Mouse (Mus musculus): ENCODE measurements at regions not wholly inside any gene's neighbourhood (a gene's known extent, or its start where the extent isn't known, plus 50 kb on each side); places are given as distances from the start of the nearest gene placed in this dataset.
"Not testable (repeated sequence)": the region's sequence is repeated elsewhere in the genome, so short reads cannot be mapped to it uniquely, and the experiment has no call there.

- not testable (repeated sequence) for H3K27ac ChIP-seq (ENCODE audit: low read length); H3K4me1 ChIP-seq (ENCODE audit: control insufficient read depth, low read depth, low read length); H3K27me3 ChIP-seq (ENCODE audit: control insufficient read depth, insufficient read depth, low read depth, low read length); H3K4me2 ChIP-seq (ENCODE audit: low read depth, low read length); H3K36me3 ChIP-seq (ENCODE audit: control insufficient read depth, insufficient read depth); ATAC-seq (ENCODE audit: low read depth); H3K9ac ChIP-seq (ENCODE audit: low read depth, low read length); H3K9me3 ChIP-seq (replicated peaks; ENCODE audit: control insufficient read depth, low read length); H3K4me3 ChIP-seq (ENCODE audit: low read depth, low read length)
- WGBS (ENCODE audit: insufficient replicate concordance) = 64% methylated on average over 5 of the region's 5 CpGs
Measured at GRCm38 (mm10) chr8:103686233-103686632, 415.2 kb upstream of the Cdh5 start.

DNA sequence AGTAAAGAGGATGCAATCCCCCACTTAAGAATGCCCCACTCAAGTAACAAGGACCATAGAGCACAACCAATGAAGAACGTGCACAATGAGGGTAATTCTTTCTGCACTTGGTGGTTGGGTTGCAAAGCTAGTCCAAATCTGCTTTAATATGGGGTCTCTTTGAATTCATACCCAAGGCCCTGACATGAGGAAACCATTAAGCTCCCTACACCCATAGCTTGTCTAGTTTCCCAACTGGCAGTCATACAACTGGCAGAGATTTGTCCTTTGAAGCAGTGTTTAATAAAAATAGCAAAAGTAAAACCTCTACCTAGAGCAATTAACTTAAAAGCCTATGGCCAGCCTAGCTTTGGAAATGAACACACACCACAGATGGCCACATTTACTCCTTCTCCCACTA, 411.0 kb upstream of the Cdh5 start:
- no peaks in the 10 kb centered on the region for H3K4me1 ChIP-seq (ENCODE audit: control insufficient read depth, low read depth, low read length)
- ATAC-seq (ENCODE audit: low read depth) = no peak
- no peaks in the 10 kb centered on the region for H3K27me3 ChIP-seq (ENCODE audit: control insufficient read depth, insufficient read depth, low read depth, low read length)
- H3K9ac ChIP-seq (ENCODE audit: low read depth, low read length) = no peak overlapping the region
- H3K4me2 ChIP-seq (ENCODE audit: low read depth, low read length) = no peak overlapping the region
- H3K4me3 ChIP-seq (ENCODE audit: low read depth, low read length) = no peak overlapping the region
- H3K9me3 ChIP-seq (replicated peaks; ENCODE audit: control insufficient read depth, low read length) = no peaks in the 10 kb centered on the region
- H3K36me3 ChIP-seq (ENCODE audit: control insufficient read depth, insufficient read depth) = no peaks in the 10 kb centered on the region
- no peak overlapping the region for H3K27ac ChIP-seq (ENCODE audit: low read length)
- 42% methylated on average over 1 of the region's 1 CpGs for WGBS (ENCODE audit: insufficient replicate concordance)

GRCm38 (mm10) chr8:103693531-103693930, 407.9 kb upstream of the Cdh5 start:
- no peak for ATAC-seq (ENCODE audit: low read depth)
- 77% methylated on average over 8 of the region's 8 CpGs for WGBS (ENCODE audit: insufficient replicate concordance)
- H3K27ac ChIP-seq (ENCODE audit: low read length) = no peak overlapping the region
- H3K4me2 ChIP-seq (ENCODE audit: low read depth, low read length) = no peak overlapping the region
- H3K4me3 ChIP-seq (ENCODE audit: low read depth, low read length) = no peak overlapping the region
- no peaks in the 10 kb centered on the region for H3K9me3 ChIP-seq (replicated peaks; ENCODE audit: control insufficient read depth, low read length)
- no peaks in the 10 kb centered on the region for H3K27me3 ChIP-seq (ENCODE audit: control insufficient read depth, insufficient read depth, low read depth, low read length)
- no peak overlapping the region for H3K9ac ChIP-seq (ENCODE audit: low read depth, low read length)
- no peaks in the 10 kb centered on the region for H3K36me3 ChIP-seq (ENCODE audit: control insufficient read depth, insufficient read depth)
- no peaks in the 10 kb centered on the region for H3K4me1 ChIP-seq (ENCODE audit: control insufficient read depth, low read depth, low read length)

DNA sequence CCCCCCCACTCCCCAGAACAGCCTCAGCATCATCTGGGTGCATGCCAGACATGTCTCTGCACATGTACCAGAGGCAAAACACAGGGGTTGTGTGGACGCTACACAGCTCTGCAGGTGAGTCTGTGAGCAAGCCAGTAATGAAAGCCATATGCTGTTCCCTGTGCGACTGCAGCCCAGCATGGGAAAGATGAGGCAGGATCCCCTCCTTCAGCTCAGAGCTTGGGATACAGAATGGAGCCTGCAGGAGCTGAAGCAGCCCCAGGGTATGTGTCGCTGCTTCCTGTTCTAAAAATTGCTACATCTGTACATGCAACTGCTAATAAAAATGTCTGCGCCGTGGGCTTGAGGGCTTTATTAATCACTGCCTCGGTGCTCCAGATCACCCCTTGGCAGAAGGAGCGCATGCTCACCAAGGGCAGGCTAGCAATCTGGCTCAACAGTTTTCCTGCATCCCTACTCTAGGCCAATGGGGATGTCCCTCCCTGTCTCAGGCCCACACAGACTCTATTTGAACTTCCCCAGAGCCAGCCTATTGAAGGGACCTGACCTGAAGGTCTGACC, 407.0 kb upstream of the Cdh5 start:
- no peak overlapping the region for H3K9ac ChIP-seq (ENCODE audit: low read depth, low read length)
- H3K4me1 ChIP-seq (ENCODE audit: control insufficient read depth, low read depth, low read length) = no peaks in the 10 kb centered on the region
- no peaks in the 10 kb centered on the region for H3K9me3 ChIP-seq (replicated peaks; ENCODE audit: control insufficient read depth, low read length)
- WGBS (ENCODE audit: insufficient replicate concordance) = 69% methylated on average over 7 of the region's 7 CpGs
- no peak overlapping the region for H3K4me2 ChIP-seq (ENCODE audit: low read depth, low read length)
- H3K4me3 ChIP-seq (ENCODE audit: low read depth, low read length) = no peak overlapping the region
- H3K27me3 ChIP-seq (ENCODE audit: control insufficient read depth, insufficient read depth, low read depth, low read length) = no peaks in the 10 kb centered on the region
- no peaks in the 10 kb centered on the region for H3K36me3 ChIP-seq (ENCODE audit: control insufficient read depth, insufficient read depth)
- no peak for ATAC-seq (ENCODE audit: low read depth)
- no peak overlapping the region for H3K27ac ChIP-seq (ENCODE audit: low read length)

- Histone ChIP-seq H3K27me3 (ENCODE audit: control insufficient read depth, insufficient read depth, low read depth, low read length) (no peaks in the 10 kb centered on the region), H3K4me2 (ENCODE audit: low read depth, low read length) (no peak overlapping the region), H3K4me3 (ENCODE audit: low read depth, low read length) (no peak overlapping the region), H3K4me1 (ENCODE audit: control insufficient read depth, low read depth, low read length) (no peaks in the 10 kb centered on the region), H3K36me3 (ENCODE audit: control insufficient read depth, insufficient read depth) (no peaks in the 10 kb centered on the region), H3K9ac (ENCODE audit: low read depth, low read length) (no peak overlapping the region), H3K27ac (ENCODE audit: low read length) (no peak overlapping the region), H3K9me3 (replicated peaks; ENCODE audit: control insufficient read depth, low read length) (no peaks in the 10 kb centered on the region)
- no peak for ATAC-seq (ENCODE audit: low read depth)
- WGBS (ENCODE audit: insufficient replicate concordance) = 70% methylated on average over 1 of the region's 1 CpGs
Measured at GRCm38 (mm10) chr8:103699016-103699520, 402.4 kb upstream of the Cdh5 start.

DNA sequence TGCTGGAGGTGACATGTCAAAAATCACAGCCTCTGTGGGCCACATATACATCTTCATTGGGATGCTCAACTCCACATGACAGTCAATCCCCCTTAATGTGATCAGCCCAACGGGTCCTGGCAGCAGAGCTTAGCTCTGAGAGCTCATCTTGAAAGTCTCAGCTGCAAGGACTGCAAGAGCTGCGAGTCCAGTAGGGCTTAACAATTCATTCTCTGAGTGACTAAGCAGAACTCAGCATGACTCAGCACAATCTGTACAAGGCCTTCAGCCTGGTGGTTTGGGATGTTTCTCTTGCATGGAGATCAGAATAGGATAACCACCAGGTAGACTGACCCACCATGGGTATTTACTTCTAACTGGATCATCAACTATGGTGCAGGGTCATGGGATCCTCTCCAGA, 399.2 kb upstream of the Cdh5 start:
- no peaks in the 10 kb centered on the region for H3K9me3 ChIP-seq (replicated peaks; ENCODE audit: control insufficient read depth, low read length)
- H3K9ac ChIP-seq (ENCODE audit: low read depth, low read length) = no peak overlapping the region
- no peaks in the 10 kb centered on the region for H3K27me3 ChIP-seq (ENCODE audit: control insufficient read depth, insufficient read depth, low read depth, low read length)
- ATAC-seq (ENCODE audit: low read depth) = no peak
- H3K4me3 ChIP-seq (ENCODE audit: low read depth, low read length) = no peak overlapping the region
- H3K4me1 ChIP-seq (ENCODE audit: control insufficient read depth, low read depth, low read length) = no peaks in the 10 kb centered on the region
- H3K4me2 ChIP-seq (ENCODE audit: low read depth, low read length) = no peak overlapping the region
- no peak overlapping the region for H3K27ac ChIP-seq (ENCODE audit: low read length)
- H3K36me3 ChIP-seq (ENCODE audit: control insufficient read depth, insufficient read depth) = no peaks in the 10 kb centered on the region
- WGBS (ENCODE audit: insufficient replicate concordance) = 37% methylated on average over 2 of the region's 2 CpGs

GRCm38 (mm10) chr8:103706084-103706483, 395.3 kb upstream of the Cdh5 start:
- no peaks in the 10 kb centered on the region for H3K36me3 ChIP-seq (ENCODE audit: control insufficient read depth, insufficient read depth)
- no peak overlapping the region for H3K9ac ChIP-seq (ENCODE audit: low read depth, low read length)
- H3K27me3 ChIP-seq (ENCODE audit: control insufficient read depth, insufficient read depth, low read depth, low read length) = no peaks in the 10 kb centered on the region
- no peaks in the 10 kb centered on the region; the same call in 1 of the 2 replicates for H3K9me3 ChIP-seq (replicated peaks; ENCODE audit: control insufficient read depth, low read length)
- no peak overlapping the region for H3K4me2 ChIP-seq (ENCODE audit: low read depth, low read length)
- H3K27ac ChIP-seq (ENCODE audit: low read length) = no peak overlapping the region
- 52% methylated on average over 2 of the region's 2 CpGs for WGBS (ENCODE audit: insufficient replicate concordance)
- no peak for ATAC-seq (ENCODE audit: low read depth)
- H3K4me1 ChIP-seq (ENCODE audit: control insufficient read depth, low read depth, low read length) = no peaks in the 10 kb centered on the region
- H3K4me3 ChIP-seq (ENCODE audit: low read depth, low read length) = no peak overlapping the region

GRCm38 (mm10) chr8:103710871-103711270, 390.6 kb upstream of the Cdh5 start:
- 66% methylated on average over 7 of the region's 7 CpGs for WGBS (ENCODE audit: insufficient replicate concordance)
- H3K9me3 ChIP-seq (replicated peaks; ENCODE audit: control insufficient read depth, low read length); H3K4me2 ChIP-seq (ENCODE audit: low read depth, low read length); H3K4me1 ChIP-seq (ENCODE audit: control insufficient read depth, low read depth, low read length); H3K9ac ChIP-seq (ENCODE audit: low read depth, low read length); ATAC-seq (ENCODE audit: low read depth); H3K27me3 ChIP-seq (ENCODE audit: control insufficient read depth, insufficient read depth, low read depth, low read length); H3K36me3 ChIP-seq (ENCODE audit: control insufficient read depth, insufficient read depth); H3K27ac ChIP-seq (ENCODE audit: low read length); H3K4me3 ChIP-seq (ENCODE audit: low read depth, low read length): not testable (repeated sequence)

- H3K4me2 ChIP-seq (ENCODE audit: low read depth, low read length) = no peak overlapping the region
- WGBS (ENCODE audit: insufficient replicate concordance) = 37% methylated on average over 4 of the region's 4 CpGs
- no peaks in the 10 kb centered on the region for H3K27me3 ChIP-seq (ENCODE audit: control insufficient read depth, insufficient read depth, low read depth, low read length)
- H3K9me3 ChIP-seq (replicated peaks; ENCODE audit: control insufficient read depth, low read length) = no peaks in the 10 kb centered on the region
- no peak overlapping the region for H3K27ac ChIP-seq (ENCODE audit: low read length)
- H3K4me3 ChIP-seq (ENCODE audit: low read depth, low read length) = no peak overlapping the region
- no peak overlapping the region for H3K9ac ChIP-seq (ENCODE audit: low read depth, low read length)
- no peaks in the 10 kb centered on the region for H3K4me1 ChIP-seq (ENCODE audit: control insufficient read depth, low read depth, low read length)
- no peaks in the 10 kb centered on the region for H3K36me3 ChIP-seq (ENCODE audit: control insufficient read depth, insufficient read depth)
- no peak for ATAC-seq (ENCODE audit: low read depth)
Measured at GRCm38 (mm10) chr8:103717723-103718122, 383.7 kb upstream of the Cdh5 start.
